Mouse (Mus musculus): ENCODE results near the gene Gm20388. TPM values are rescaled to one million over a fixed set of nuclear protein-coding genes. Genes with fewer than 3 reads are reported as not detected.
"Not testable (repeated sequence)": the region's sequence is repeated elsewhere in the genome, so short reads cannot be mapped to it uniquely, and the experiment has no call there.

The Gm20388 gene
- polyA plus RNA-seq, 1 experiment, result 10.6 TPM

DNA sequence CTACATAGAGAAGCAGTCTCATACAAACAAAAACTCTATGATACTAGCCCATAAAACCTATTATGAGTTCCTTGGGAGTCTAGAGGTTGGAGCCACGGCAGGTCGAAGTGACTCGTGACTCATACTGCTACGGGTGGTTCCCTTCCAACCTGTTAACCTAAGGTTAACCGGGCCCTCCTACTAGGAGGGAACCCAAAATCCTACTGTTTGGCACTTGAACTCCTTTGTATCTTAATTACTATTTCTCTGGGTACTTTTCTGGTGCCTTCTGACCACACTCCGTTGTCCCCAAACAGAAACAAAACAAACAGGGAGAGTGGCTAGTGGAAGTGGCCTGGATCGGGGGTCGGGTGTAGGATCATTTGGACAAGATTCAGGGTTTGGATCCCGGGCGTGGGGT is 3301.2 kb downstream of the Gm20388 start:
- Histone ChIP-seq H3K4me1 (ENCODE audit: control insufficient read depth, insufficient read depth, low read length) (peaks cover 3% of the 10 kb centered on the region; the same call in 1 of the 2 replicates), H3K4me3 (replicated peaks; ENCODE audit: control insufficient read depth, low read depth, low read length) (peak overlapping the region; percentile 92)
- 11% methylated on average over 10 of the region's 10 CpGs for WGBS

GRCm38 (mm10) chr8:123212321-123213117 is 3301.9 kb downstream of the Gm20388 start, which contains the start of the genes Chmp1a and Spata33:
Gene Chmp1a, minus strand, starts transcription at chr8:123212763.
Gene Spata33, plus strand, starts transcription at chr8:123212832.
- WGBS, result under 1% methylated on average over 76 of the region's 76 CpGs
- Histone ChIP-seq H3K4me3 (replicated peaks; ENCODE audit: control insufficient read depth, low read depth, low read length) (peak within 1 kb of the TSS; percentile 92), H3K4me1 (ENCODE audit: control insufficient read depth, insufficient read depth, low read length) (peaks cover 3% of the 10 kb centered on the region; the same call in 1 of the 2 replicates), H3K27ac (ENCODE audit: control insufficient read depth, insufficient read depth, low read depth, low read length, poor library complexity) (peak within 1 kb of the TSS; percentile 73)
- TF ChIP-seq CTCF (IDR thresholded peaks at IDR 0.05; ENCODE audit: control insufficient read depth, insufficient read depth, low read length) (peak; percentile 32; the same call in 1 of the 2 replicates), POLR2A (IDR thresholded peaks at IDR 0.05; ENCODE audit: borderline replicate concordance, control insufficient read depth, low read depth, low read length) (peak; percentile 81; the same call in 1 of the 2 replicates)

More for the DNA sequence above, 3301.2 kb downstream of the Gm20388 start:
- no peak for TF ChIP-seq POLR2A (IDR thresholded peaks at IDR 0.05; ENCODE audit: borderline replicate concordance, control insufficient read depth, low read depth, low read length)
- TF ChIP-seq CTCF (IDR thresholded peaks at IDR 0.05; ENCODE audit: control insufficient read depth, insufficient read depth, low read length), result no peak
- H3K27ac ChIP-seq (ENCODE audit: control insufficient read depth, insufficient read depth, low read depth, low read length, poor library complexity), result no peak overlapping the region

DNA sequence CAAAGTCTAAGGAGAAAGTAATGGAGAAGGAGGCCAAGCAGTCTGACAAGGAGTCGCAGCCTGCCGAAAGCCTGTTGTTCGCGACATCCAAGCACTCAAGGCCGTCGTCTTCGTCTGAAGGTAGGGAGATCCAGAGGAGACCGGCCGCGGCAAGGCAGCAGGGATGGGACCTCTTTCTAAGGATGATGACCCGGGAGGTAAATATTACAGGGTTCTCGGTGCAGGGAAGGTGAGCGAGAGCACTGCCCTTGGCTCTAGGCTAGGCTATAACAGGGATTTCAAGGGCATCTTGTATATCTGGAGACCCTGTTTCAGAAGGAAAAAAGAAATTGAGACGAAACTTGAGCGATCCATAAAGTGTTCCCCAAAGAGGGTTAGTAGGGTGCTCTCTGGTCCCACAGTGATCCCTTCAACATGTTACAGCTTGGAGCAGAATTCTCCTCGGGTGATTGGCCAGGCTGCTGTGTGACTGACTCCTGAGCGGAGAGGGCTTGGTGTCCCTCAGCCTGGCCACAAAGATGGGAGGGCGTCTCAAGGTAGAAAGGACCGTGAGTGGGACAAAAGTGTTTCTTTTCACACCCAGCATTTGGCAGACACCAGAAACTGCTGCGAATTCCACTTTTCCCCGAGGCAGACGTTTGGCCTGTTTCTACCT is 3302.6 kb downstream of the Gm20388 start:
- Histone ChIP-seq H3K4me1 (ENCODE audit: control insufficient read depth, insufficient read depth, low read length) (peaks cover 3% of the 10 kb centered on the region; the same call in 1 of the 2 replicates), H3K4me3 (replicated peaks; ENCODE audit: control insufficient read depth, low read depth, low read length) (peak overlapping the region; percentile 92), H3K27ac (ENCODE audit: control insufficient read depth, insufficient read depth, low read depth, low read length, poor library complexity) (no peak overlapping the region)
- TF ChIP-seq POLR2A (IDR thresholded peaks at IDR 0.05; ENCODE audit: borderline replicate concordance, control insufficient read depth, low read depth, low read length) (no peak), CTCF (IDR thresholded peaks at IDR 0.05; ENCODE audit: control insufficient read depth, insufficient read depth, low read length) (no peak)
- 28% methylated on average over 22 of the region's 22 CpGs for WGBS

GRCm38 (mm10) chr8:123215430-123215829 is 3304.8 kb downstream of the Gm20388 start:
- no peak for TF ChIP-seq POLR2A (IDR thresholded peaks at IDR 0.05; ENCODE audit: borderline replicate concordance, control insufficient read depth, low read depth, low read length)
- 59% methylated on average over 3 of the region's 3 CpGs for WGBS

DNA sequence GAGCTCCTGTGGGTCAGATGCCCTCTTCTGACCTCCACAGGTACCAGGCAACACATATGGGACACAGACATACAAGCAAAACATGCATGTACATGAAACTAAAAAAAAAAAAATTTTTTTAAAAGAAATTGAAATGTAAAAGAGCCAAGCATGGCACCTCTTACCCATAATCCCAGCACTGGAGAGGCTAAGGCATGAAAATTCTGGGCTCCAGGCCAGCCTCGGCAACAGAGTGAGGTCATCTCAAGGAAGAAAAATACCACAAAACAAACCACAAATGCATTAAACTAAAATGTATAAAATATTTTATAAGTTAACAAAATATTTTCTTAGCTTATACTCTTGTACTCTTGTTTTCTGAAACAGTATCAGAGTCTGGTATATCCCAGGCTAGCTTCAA is 3310.3 kb downstream of the Gm20388 start:
- H3K4me3 ChIP-seq (replicated peaks; ENCODE audit: control insufficient read depth, low read depth, low read length), result no peak overlapping the region
- WGBS, result 10% methylated on average over 1 of the region's 1 CpGs
- H3K27ac ChIP-seq (ENCODE audit: control insufficient read depth, insufficient read depth, low read depth, low read length, poor library complexity), result no peak overlapping the region
- TF ChIP-seq CTCF (IDR thresholded peaks at IDR 0.05; ENCODE audit: control insufficient read depth, insufficient read depth, low read length) (no peak), POLR2A (IDR thresholded peaks at IDR 0.05; ENCODE audit: borderline replicate concordance, control insufficient read depth, low read depth, low read length) (no peak)
- H3K4me1 ChIP-seq (ENCODE audit: control insufficient read depth, insufficient read depth, low read length), result peaks cover 2% of the 10 kb centered on the region; the same call in 1 of the 2 replicates

More at GRCm38 (mm10) chr8:123215430-123215829, 3304.8 kb downstream of the Gm20388 start:
- H3K4me3 ChIP-seq (replicated peaks; ENCODE audit: control insufficient read depth, low read depth, low read length), result no peak overlapping the region
- no peak overlapping the region for H3K27ac ChIP-seq (ENCODE audit: control insufficient read depth, insufficient read depth, low read depth, low read length, poor library complexity)
- H3K4me1 ChIP-seq (ENCODE audit: control insufficient read depth, insufficient read depth, low read length), result peaks cover 3% of the 10 kb centered on the region; the same call in 1 of the 2 replicates

DNA sequence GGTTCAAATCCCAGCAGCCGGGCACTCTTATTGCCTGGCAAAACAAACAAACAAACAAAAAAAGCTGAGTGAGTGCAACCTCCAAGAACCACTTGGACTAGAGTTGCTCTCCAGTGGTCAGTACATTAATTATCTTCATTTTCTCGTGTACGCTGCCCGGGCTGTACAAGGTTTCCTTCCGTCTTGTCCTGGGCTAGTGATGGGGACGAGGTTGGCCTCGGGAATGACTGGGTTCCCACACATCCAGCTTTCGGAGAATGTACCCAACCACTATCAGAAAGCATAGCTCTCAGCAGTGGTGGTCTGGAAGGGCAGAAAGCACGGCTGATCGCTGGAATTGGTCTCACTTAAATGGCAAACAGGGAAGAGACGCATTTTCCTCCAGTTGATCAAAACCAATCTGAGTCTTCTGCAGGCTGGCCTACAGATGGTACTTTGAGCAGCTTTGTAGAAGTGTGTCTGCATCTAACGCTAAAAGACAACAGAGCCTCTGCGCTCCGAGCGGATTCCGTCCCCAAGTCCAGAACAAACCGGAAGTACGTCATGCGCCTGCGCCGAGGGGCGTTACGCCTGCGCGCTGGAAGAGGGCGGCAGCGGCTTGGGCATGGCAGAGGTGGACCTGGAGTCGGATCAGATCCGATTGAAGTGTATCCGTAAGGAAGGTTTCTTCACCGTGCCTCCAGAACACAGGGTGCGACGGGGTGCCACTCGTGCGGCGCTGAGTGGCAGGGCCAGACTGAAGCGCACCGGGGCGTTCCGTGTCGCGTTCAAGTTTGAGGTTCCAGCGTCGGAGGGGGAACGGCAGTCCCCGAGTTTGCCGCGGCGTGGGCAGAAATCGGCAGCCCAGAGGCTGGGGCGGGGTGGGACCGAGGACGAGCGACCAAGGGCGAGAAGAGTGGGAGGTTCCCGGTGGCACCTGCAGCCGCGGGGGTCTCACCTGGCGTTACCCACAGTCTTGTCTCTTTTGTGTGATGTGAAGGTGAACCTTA is 3313.9 kb downstream of the Gm20388 start, which contains the start of gene Cdk10:
Gene Cdk10 (plus strand): TSS at position 565 of the 989 bp plus-strand sequence.
- H3K27ac ChIP-seq (ENCODE audit: control insufficient read depth, insufficient read depth, low read depth, low read length, poor library complexity), result peak within 1 kb of the TSS; percentile 44
- 2% methylated on average over 59 of the region's 59 CpGs for whole genome bisulfite sequencing
- H3K4me3 ChIP-seq (replicated peaks; ENCODE audit: control insufficient read depth, low read depth, low read length), result peak within 1 kb of the TSS; percentile 88
- peak; percentile 96 for TF ChIP-seq POLR2A (IDR thresholded peaks at IDR 0.05; ENCODE audit: borderline replicate concordance, control insufficient read depth, low read depth, low read length)
- no peak for TF ChIP-seq CTCF (IDR thresholded peaks at IDR 0.05; ENCODE audit: control insufficient read depth, insufficient read depth, low read length)
- H3K4me1 ChIP-seq (ENCODE audit: control insufficient read depth, insufficient read depth, low read length), result peaks cover 2% of the 10 kb centered on the region; the same call in 1 of the 2 replicates

- no peak for TF ChIP-seq CTCF (IDR thresholded peaks at IDR 0.05; ENCODE audit: control insufficient read depth, insufficient read depth, low read length)
- no peak for TF ChIP-seq POLR2A (IDR thresholded peaks at IDR 0.05; ENCODE audit: borderline replicate concordance, control insufficient read depth, low read depth, low read length)
- Histone ChIP-seq H3K4me3 (replicated peaks; ENCODE audit: control insufficient read depth, low read depth, low read length) (no peak overlapping the region), H3K27ac (ENCODE audit: control insufficient read depth, insufficient read depth, low read depth, low read length, poor library complexity) (no peak overlapping the region), H3K4me1 (ENCODE audit: control insufficient read depth, insufficient read depth, low read length) (peaks cover 2% of the 10 kb centered on the region; the same call in 1 of the 2 replicates)
- 82% methylated on average over 1 of the region's 1 CpGs for WGBS
Observed at GRCm38 (mm10) chr8:123228416-123228815, 3317.8 kb downstream of the Gm20388 start.

- 75% methylated on average over 11 of the region's 11 CpGs for WGBS
- not testable (repeated sequence) for H3K4me1 ChIP-seq (ENCODE audit: control insufficient read depth, insufficient read depth, low read length); H3K27ac ChIP-seq (ENCODE audit: control insufficient read depth, insufficient read depth, low read depth, low read length, poor library complexity); H3K4me3 ChIP-seq (replicated peaks; ENCODE audit: control insufficient read depth, low read depth, low read length)
Observed at GRCm38 (mm10) chr8:123230326-123230725, 3319.7 kb downstream of the Gm20388 start.

Data from bone marrow, adult 2 months (tissue).